Mouse (Mus musculus) midbrain, embryonic 14.5 days (tissue): Measurements from ENCODE around the gene Iqgap1. TPM values are rescaled to one million over a fixed set of nuclear protein-coding genes. Genes with fewer than 3 reads are reported as not detected.

Experiments
- ATAC-seq: fragments of 200-750 bp; cut with Nextera tagmentation; 2 replicates; pipeline ENCODE4 v1.8.0; 2017; ENCODE audit warnings: moderate number of reproducible peaks, moderate library complexity; ENCODE audit not compliant: low FRiP score, low TSS enrichment
- DNase-seq: peaks from one replicate; pipeline ENCODE4 v3.0.0-alpha.2; 2015
- H3K27ac ChIP-seq: fragments of 300-500 bp; sonication (generic); replicated peaks from 2 replicates; pipeline ENCODE4 v1.5.1; 2014; ENCODE audit warnings: mild to moderate bottlenecking, low read depth, low read length, moderate library complexity
- H3K27me3 ChIP-seq: fragments of 300-500 bp; sonication (generic); 2 replicates; pipeline ENCODE4 v1.6.1; 2014; ENCODE audit warnings: low read length, control low read depth, mixed read lengths; ENCODE audit not compliant: control insufficient read depth, insufficient read depth
- H3K36me3 ChIP-seq: fragments of 300-500 bp; sonication (generic); 2 replicates; pipeline ENCODE4 v1.6.1; 2014; ENCODE audit warnings: low read length, control low read depth; ENCODE audit not compliant: control insufficient read depth, insufficient read depth
- H3K4me1 ChIP-seq: fragments of 300-500 bp; sonication (generic); 2 replicates; pipeline ENCODE4 v1.6.1; 2014; ENCODE audit warnings: mild to moderate bottlenecking, antibody characterized with exemption, low read length, control low read depth; ENCODE audit not compliant: control insufficient read depth, insufficient read depth
- H3K4me2 ChIP-seq: fragments of 300-500 bp; sonication (generic); 2 replicates; pipeline ENCODE4 v1.6.1; 2014; ENCODE audit warnings: mild to moderate bottlenecking, low read length, moderate library complexity
- H3K4me3 ChIP-seq: fragments of 300-500 bp; sonication (generic); replicated peaks from 2 replicates; pipeline ENCODE4 v1.5.1; 2014; ENCODE audit warnings: low read depth, low read length
- H3K9ac ChIP-seq: fragments of 300-500 bp; sonication (generic); replicated peaks from 2 replicates; pipeline ENCODE4 v1.6.1; 2014; ENCODE audit warnings: mild to moderate bottlenecking, low read length, moderate library complexity
- H3K9me3 ChIP-seq: fragments of 300-500 bp; sonication (generic); 2 replicates; pipeline ENCODE4 v1.6.1; 2016; ENCODE audit warnings: low read length, control low read depth, mixed read lengths; ENCODE audit not compliant: control insufficient read depth
- WGBS: fragments of 180-500 bp; shearing (Covaris S2); extraction: QIAGEN DNeasy Blood & Tissue Kit; methylation state at CpG from one replicate; pipeline ENCODE4 v1.1.7; 2014; 5-methylcytosine and 5-hydroxymethylcytosine counted together
- polyA plus RNA-seq: library from polyadenylated mRNA; unstranded; fragments of >200 nt; fragmentation: Nextera tagmentation; extraction: Ambion mirVana; gene quantifications from 2 replicates; pipeline ENCODE4 v1.2.1, GENCODE M21; 2014

Gene Iqgap1
- polyA plus RNA-seq, 1 experiment from 2014 or later: 22.3 TPM

DNA sequence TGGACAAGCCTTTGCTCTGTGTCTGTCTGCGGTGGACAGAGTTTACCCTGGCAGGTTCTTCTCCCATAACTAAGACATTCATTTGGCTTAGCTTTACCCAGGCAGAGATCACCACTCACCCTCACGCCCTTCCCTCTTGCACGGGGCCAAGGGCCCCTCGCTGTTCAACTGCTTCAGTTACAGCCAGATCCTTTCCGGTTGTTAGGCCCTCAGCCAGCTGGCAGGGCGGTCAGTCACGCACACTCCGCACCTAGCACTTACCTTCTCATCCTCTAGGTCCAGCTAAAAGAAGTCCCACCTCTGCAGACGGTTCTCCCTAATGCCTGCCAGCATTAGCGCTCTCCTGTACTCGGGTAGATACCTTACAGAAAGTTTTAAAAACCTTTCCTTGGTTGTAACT, 92.8 kb downstream of the Iqgap1 start:
- Histone ChIP-seq H3K9me3 (no peaks in the 10 kb centered on the region), H3K27ac (no peak overlapping the region), H3K4me2 (no peak overlapping the region), H3K4me1 (no peaks in the 10 kb centered on the region), H3K36me3 (peaks cover 61% of the 10 kb centered on the region), H3K9ac (no peak overlapping the region), H3K4me3 (no peak overlapping the region), H3K27me3 (no peaks in the 10 kb centered on the region)
- 82% methylated on average over 11 of the region's 11 CpGs for WGBS
- ATAC-seq: no peak
- no peak for DNase-seq

DNA sequence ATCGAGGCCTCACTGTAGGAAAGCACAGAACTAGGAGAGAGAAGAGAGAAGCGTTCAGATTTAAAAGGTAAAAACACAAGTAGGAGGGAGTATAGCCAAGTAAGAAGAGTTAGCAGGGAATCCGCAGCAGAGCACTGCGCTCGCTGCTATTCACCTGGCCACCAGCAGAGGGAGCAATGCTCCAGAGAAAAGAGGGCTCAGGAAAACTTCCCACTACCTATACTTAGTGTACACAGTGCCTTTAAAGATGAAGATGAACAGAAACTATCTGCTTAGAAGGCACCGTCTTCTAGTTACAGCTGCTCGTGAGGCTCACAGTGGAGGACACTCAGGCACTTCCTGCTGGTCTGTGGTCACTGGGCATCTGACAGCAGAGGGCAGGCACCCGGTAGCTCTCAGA, 96.1 kb downstream of the Iqgap1 start:
- no peak overlapping the region for H3K9ac ChIP-seq
- peaks cover 64% of the 10 kb centered on the region for H3K36me3 ChIP-seq
- H3K27me3 ChIP-seq: no peaks in the 10 kb centered on the region
- WGBS: 25% methylated on average over 8 of the region's 8 CpGs
- no peaks in the 10 kb centered on the region for H3K9me3 ChIP-seq
- no peak overlapping the region for H3K4me3 ChIP-seq
- DNase-seq: peak; percentile 89
- H3K4me1 ChIP-seq: no peaks in the 10 kb centered on the region
- ATAC-seq: no peak
- no peak overlapping the region for H3K4me2 ChIP-seq
- no peak overlapping the region for H3K27ac ChIP-seq

DNA sequence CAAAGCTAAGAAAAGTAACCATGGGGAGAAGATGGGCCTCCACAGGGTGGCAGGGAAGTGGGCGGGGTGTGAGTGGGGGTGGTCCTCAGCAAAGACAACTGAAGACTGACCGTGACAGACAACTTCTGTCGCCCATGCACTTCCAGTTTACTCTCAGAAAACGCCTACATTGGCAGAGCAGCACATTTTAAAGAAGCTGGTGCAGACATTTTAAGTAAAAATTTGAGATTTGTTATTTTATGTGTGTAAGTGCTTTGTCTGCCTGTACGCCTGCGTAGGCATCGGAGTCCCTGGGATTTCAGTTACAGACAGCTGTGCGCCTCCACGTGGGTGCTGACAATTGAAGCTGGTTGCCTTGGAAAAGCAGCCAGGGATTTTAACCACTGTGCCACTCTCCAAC, 104.7 kb downstream of the Iqgap1 start:
- ATAC-seq: no peak
- no peaks in the 10 kb centered on the region for H3K27me3 ChIP-seq
- 23% methylated on average over 9 of the region's 9 CpGs for WGBS
- H3K4me3 ChIP-seq: no peak overlapping the region
- no peaks in the 10 kb centered on the region for H3K4me1 ChIP-seq
- no peaks in the 10 kb centered on the region for H3K9me3 ChIP-seq
- no peak overlapping the region for H3K9ac ChIP-seq
- H3K36me3 ChIP-seq: peaks cover 77% of the 10 kb centered on the region
- DNase-seq: peak; percentile 28
- H3K27ac ChIP-seq: no peak overlapping the region
- H3K4me2 ChIP-seq: no peak overlapping the region

DNA sequence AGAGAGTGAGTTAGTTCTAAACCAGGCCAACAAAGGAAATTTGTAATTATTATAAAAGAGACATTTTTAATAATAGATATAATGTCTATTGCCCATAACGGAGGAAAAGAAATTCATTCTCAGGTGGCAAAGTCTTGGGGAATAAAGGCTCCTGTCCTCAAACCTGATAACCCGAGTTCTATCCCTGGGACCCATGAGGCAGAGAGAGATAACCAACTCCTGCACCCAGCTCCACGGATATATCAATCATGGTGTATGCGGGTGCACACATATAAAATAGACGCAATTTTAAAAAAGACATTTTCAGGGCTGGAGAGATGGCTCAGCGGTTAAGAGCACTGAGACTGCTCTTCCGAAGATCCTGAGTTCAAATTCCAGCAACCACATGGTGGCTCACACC, 106.2 kb downstream of the Iqgap1 start:
- H3K27ac ChIP-seq: no peak overlapping the region
- H3K4me2 ChIP-seq: no peak overlapping the region
- no peak for DNase-seq
- no peaks in the 10 kb centered on the region for H3K4me1 ChIP-seq
- no peaks in the 10 kb centered on the region for H3K27me3 ChIP-seq
- H3K4me3 ChIP-seq: no peak overlapping the region
- H3K36me3 ChIP-seq: peaks cover 77% of the 10 kb centered on the region
- no peak for ATAC-seq
- no peaks in the 10 kb centered on the region for H3K9me3 ChIP-seq
- 97% methylated on average over 7 of the region's 7 CpGs for WGBS
- no peak overlapping the region for H3K9ac ChIP-seq

DNA sequence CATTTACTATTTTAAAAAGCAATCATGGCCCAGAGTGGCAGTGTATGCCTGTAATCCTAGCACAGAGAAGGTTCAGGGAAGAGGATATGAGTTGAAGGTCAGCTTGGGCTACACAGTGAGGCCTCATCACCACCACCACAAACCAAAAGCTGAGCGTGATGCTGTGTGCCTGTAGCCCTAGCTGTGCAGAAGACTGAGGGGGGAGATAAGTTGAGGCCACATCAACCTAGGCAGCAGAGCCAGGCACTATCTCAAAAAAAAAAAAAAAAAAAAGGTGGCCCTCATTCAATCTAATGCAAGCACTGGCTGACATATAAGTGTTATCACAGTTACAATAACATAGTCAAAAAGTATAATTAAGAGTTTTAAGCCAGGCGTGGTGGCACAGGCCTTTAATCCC, 106.7 kb downstream of the Iqgap1 start:
- H3K36me3 ChIP-seq: peaks cover 75% of the 10 kb centered on the region

DNA sequence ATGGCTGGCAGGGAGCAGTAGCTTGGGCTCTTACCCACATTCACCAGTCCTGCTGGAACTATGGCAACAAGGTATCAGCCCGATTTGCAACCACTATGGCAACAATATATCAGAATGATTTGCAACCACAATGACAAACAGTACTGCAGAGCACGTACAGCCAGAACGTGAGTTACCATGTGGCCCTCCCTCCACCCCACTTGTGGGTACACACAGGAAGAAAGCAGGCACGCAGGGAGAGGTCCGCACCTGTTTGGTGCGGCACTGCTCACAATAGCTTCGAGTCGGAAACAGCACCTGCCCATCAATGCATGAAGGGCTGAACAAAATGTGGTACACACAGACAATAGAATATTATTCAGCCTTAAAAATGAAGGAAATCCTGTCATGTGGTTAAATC, 107.3 kb downstream of the Iqgap1 start:
- Histone ChIP-seq H3K4me3 (no peak overlapping the region), H3K27ac (no peak overlapping the region), H3K9me3 (no peaks in the 10 kb centered on the region), H3K4me2 (no peak overlapping the region), H3K9ac (no peak overlapping the region), H3K4me1 (no peaks in the 10 kb centered on the region), H3K36me3 (peaks cover 69% of the 10 kb centered on the region), H3K27me3 (no peaks in the 10 kb centered on the region)
- 62% methylated on average over 8 of the region's 8 CpGs for WGBS
- DNase-seq (no peak), ATAC-seq (no peak)

More for the DNA sequence above, 106.7 kb downstream of the Iqgap1 start:
- 88% methylated on average over 2 of the region's 2 CpGs for WGBS
- H3K4me2 ChIP-seq: no peak overlapping the region
- H3K27ac ChIP-seq: no peak overlapping the region
- ATAC-seq (no peak), DNase-seq (no peak)
- no peak overlapping the region for H3K9ac ChIP-seq
- H3K9me3 ChIP-seq: no peaks in the 10 kb centered on the region
- no peaks in the 10 kb centered on the region for H3K4me1 ChIP-seq
- no peaks in the 10 kb centered on the region for H3K27me3 ChIP-seq
- no peak overlapping the region for H3K4me3 ChIP-seq

DNA sequence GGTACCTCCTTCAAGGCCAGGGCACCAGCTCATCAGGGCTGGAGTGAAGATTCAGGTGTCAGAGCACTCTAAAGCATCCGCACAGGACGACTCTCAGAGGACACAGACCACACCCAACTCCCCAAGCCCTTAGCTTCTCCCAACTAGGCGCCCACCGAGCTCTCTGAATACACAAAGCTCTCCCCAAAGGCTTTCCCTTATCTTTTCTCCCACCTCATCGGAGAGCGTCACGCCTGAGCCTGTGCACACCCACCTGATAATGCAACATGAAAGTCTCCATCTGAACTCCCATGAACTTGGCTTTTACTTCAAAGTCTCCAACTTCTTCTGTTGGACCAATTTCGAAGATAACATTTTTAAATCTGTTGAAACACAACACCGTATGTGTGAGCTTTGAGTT, 109.0 kb downstream of the Iqgap1 start:
- Histone ChIP-seq H3K4me2 (no peak overlapping the region), H3K36me3 (peaks cover 61% of the 10 kb centered on the region), H3K4me1 (no peaks in the 10 kb centered on the region), H3K9ac (no peak overlapping the region), H3K27me3 (no peaks in the 10 kb centered on the region), H3K4me3 (no peak overlapping the region), H3K9me3 (no peaks in the 10 kb centered on the region), H3K27ac (no peak overlapping the region)
- 91% methylated on average over 9 of the region's 9 CpGs for WGBS
- ATAC-seq (no peak), DNase-seq (no peak)

DNA sequence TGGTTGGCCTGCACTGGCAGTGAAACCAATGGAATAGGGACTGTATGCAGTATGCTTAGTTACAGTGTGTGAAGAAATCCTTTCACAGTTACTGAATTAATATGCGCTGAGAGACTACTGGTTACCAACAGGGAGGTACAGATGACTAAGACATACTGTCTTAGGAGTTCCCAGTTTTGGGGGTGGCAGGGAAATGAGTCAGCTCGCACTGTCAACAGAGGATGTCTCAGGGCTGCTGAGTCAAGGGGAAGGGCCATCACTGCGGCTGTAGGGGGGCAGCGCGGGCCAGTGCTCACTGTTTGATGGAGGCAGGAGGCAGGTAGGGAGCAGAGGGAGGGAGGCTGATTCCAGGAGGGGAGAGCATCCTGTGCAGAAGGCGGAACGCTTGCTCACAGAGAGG, 110.5 kb downstream of the Iqgap1 start:
- H3K9me3 ChIP-seq: no peaks in the 10 kb centered on the region
- H3K4me2 ChIP-seq: no peak overlapping the region
- H3K27me3 ChIP-seq: no peaks in the 10 kb centered on the region
- 83% methylated on average over 7 of the region's 7 CpGs for WGBS
- H3K4me1 ChIP-seq: no peaks in the 10 kb centered on the region
- H3K36me3 ChIP-seq: peaks cover 56% of the 10 kb centered on the region
- H3K9ac ChIP-seq: no peak overlapping the region
- no peak overlapping the region for H3K27ac ChIP-seq
- no peak for DNase-seq
- H3K4me3 ChIP-seq: no peak overlapping the region
- no peak for ATAC-seq

DNA sequence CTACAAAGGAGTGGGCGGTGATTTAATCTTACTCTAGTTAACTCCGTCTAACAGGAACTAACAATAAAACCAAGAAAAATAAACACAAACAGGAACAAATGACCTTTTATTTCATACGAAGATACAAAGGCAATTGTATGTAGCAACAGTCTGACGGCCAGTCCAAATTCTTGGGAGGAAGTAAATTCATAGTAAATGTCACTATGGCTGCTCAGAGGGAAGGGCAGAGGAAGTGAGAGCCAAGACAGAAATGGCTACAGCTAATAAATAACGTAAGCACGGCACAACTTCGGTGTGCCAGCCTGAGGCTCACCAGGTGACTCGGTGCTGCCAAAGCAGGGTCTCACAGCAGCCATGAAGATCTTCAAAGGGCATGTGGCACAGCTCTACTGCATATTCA, 114.3 kb downstream of the Iqgap1 start:
- no peak for ATAC-seq
- Histone ChIP-seq H3K9ac (no peak overlapping the region), H3K4me1 (no peaks in the 10 kb centered on the region), H3K36me3 (peaks cover 34% of the 10 kb centered on the region), H3K4me3 (no peak overlapping the region), H3K27me3 (no peaks in the 10 kb centered on the region), H3K9me3 (no peaks in the 10 kb centered on the region), H3K4me2 (no peak overlapping the region), H3K27ac (no peak overlapping the region)
- DNase-seq: no peak
- WGBS: 87% methylated on average over 8 of the region's 8 CpGs
